Mouse (Mus musculus) forebrain, postnatal 0 days (tissue): ENCODE measurements around the gene Cnnm3. TPM values are rescaled to one million over a fixed set of nuclear protein-coding genes. Genes with fewer than 3 reads are reported as not detected.

Experiments
- ATAC-seq: fragments of 200-750 bp; cut with Nextera tagmentation; 2 replicates; pipeline ENCODE4 v1.8.0; 2017; ENCODE audit warnings: mild to moderate bottlenecking, moderate library complexity
- DNase-seq: peaks from one replicate; pipeline ENCODE4 v3.0.0-alpha.2; 2015
- H3K27ac ChIP-seq: fragments of 300-500 bp; sonication (generic); 2 replicates; pipeline ENCODE4 v1.5.1; 2014; ENCODE audit warnings: low read depth, mild to moderate bottlenecking, antibody characterized with exemption, low read length, moderate library complexity, mixed read lengths
- H3K27me3 ChIP-seq: fragments of 300-500 bp; sonication (generic); 2 replicates; pipeline ENCODE4 v1.6.1; 2014; ENCODE audit warnings: mild to moderate bottlenecking, low read length, mixed read lengths; ENCODE audit not compliant: insufficient read depth
- H3K36me3 ChIP-seq: fragments of 300-500 bp; sonication (generic); 2 replicates; pipeline ENCODE4 v1.6.1; 2014; ENCODE audit warnings: mild to moderate bottlenecking, moderate library complexity; ENCODE audit not compliant: insufficient read depth
- H3K4me1 ChIP-seq: fragments of 300-500 bp; sonication (generic); 2 replicates; pipeline ENCODE4 v1.6.1; 2014; ENCODE audit warnings: antibody characterized with exemption; ENCODE audit not compliant: insufficient read depth
- H3K4me2 ChIP-seq: fragments of 300-500 bp; sonication (generic); 2 replicates; pipeline ENCODE4 v1.6.1; 2014; ENCODE audit warnings: low read depth, mild to moderate bottlenecking, moderate library complexity
- H3K4me3 ChIP-seq: fragments of 300-500 bp; sonication (generic); 2 replicates; pipeline ENCODE4 v1.5.1; 2014; ENCODE audit warnings: low read depth, low read length, mixed read lengths
- H3K9ac ChIP-seq: fragments of 300-500 bp; sonication (generic); 2 replicates; pipeline ENCODE4 v1.6.1; 2014; ENCODE audit warnings: mild to moderate bottlenecking
- H3K9me3 ChIP-seq: fragments of 300-500 bp; sonication (generic); 2 replicates; pipeline ENCODE4 v1.6.1; 2016; ENCODE audit warnings: low read length
- CTCF ChIP-seq: sonication (generic); IDR thresholded peaks from 2 replicates; pipeline ENCODE4 v1.5.1; 2016; ENCODE audit warnings: antibody characterized with exemption, control low read depth, low read depth
- WGBS: fragments of 180-500 bp; shearing (Covaris S2); extraction: QIAGEN DNeasy Blood & Tissue Kit; methylation state at CpG from one replicate; pipeline ENCODE4 v1.1.7; 2014; 5-methylcytosine and 5-hydroxymethylcytosine counted together
- polyA plus RNA-seq: library from polyadenylated mRNA; unstranded; fragments of >200 nt; fragmentation: Nextera tagmentation; extraction: Ambion mirVana; gene quantifications from 2 replicates; pipeline ENCODE4 v1.2.1, GENCODE M21; 2015
- total RNA-seq: library from RNA; depleted of rRNA; stranded (reverse); fragments of >200 nt; gene quantifications from 2 replicates; pipeline ENCODE4 v1.2.3, GENCODE M21; 2014

Gene Cnnm3
- total and polyA plus RNA-seq, 2 experiments from 2014 or later: 4.8 to 29.1 TPM

DNA sequence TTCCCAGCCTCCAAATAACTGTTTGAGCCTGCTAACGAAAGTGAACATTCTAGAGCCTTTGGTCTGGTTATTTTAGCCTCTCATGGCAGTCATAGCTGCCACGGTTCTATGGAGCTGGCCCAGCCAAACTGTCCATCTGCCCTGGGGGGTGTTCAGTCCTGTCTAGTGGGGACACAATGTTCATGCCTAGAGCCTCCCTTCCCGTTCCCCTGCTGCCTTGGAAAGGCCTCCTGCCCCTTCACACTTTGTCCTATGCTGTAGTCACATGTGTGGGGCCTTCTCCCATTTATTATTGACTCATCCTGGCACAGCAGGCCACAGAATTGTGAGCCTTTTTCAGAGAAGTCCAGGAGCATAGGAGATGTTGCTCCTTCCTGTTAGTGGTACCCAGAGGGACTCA, 6.6 kb downstream of the Cnnm3 start:
- TF ChIP-seq CTCF: no peak
- H3K4me2 ChIP-seq: no peak overlapping the region
- no peak for ATAC-seq
- H3K36me3 ChIP-seq: peaks cover 54% of the 10 kb centered on the region
- no peaks in the 10 kb centered on the region for H3K27me3 ChIP-seq
- peaks cover 14% of the 10 kb centered on the region for H3K4me1 ChIP-seq
- no peak overlapping the region for H3K9ac ChIP-seq
- no peak overlapping the region for H3K4me3 ChIP-seq
- no peak for DNase-seq
- no peaks in the 10 kb centered on the region for H3K9me3 ChIP-seq
- 67% methylated on average over 3 of the region's 3 CpGs for WGBS
- H3K27ac ChIP-seq: no peak overlapping the region

DNA sequence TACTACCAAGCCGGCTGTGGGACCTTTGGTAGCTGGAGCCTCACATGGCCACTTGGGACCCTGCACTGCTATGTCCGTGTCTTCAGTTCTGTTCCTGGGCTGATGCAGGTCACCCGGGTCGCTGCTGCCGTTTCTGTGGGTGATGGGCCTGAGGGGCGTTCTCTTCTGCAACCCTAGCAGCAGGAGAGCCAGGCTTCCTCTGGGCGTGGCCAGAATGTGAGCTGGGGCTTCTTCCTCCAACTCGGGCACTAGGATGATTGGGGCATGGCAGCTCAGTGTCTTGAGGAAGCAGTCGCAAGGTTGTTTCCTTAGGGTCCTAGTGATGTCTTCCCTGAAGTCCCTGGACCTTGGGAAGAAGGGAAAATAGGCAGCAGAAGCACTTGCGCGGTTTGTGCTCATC, 8.0 kb downstream of the Cnnm3 start:
- H3K4me2 ChIP-seq: no peak overlapping the region
- H3K36me3 ChIP-seq: peaks cover 66% of the 10 kb centered on the region
- H3K9ac ChIP-seq: no peak overlapping the region
- 87% methylated on average over 11 of the region's 11 CpGs for WGBS
- H3K4me3 ChIP-seq: no peak overlapping the region
- no peak for TF ChIP-seq CTCF
- DNase-seq: no peak
- no peaks in the 10 kb centered on the region for H3K27me3 ChIP-seq
- H3K9me3 ChIP-seq: no peaks in the 10 kb centered on the region
- peaks cover 4% of the 10 kb centered on the region for H3K4me1 ChIP-seq
- no peak for ATAC-seq
- no peak overlapping the region for H3K27ac ChIP-seq

DNA sequence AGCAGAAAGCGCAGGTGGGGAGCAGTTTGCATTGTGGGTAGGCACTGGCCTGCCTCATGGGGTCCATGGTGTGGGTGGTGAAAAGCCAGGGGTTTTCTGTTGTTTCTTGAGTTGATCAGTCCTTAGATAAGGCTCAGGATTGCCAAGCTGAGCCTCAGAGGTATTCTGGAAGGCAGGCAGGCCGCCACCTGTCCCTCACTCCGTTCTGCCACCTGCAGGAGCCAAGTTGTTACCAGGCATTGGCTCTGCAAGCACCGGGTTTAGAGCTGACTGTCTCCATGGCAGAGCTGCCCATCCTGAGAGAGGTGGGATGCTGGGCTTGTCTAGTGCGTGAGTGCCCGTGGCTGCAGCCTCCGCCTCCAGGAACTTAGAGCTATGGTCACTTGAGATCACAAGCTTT, 10.5 kb downstream of the Cnnm3 start:
- no peak for ATAC-seq
- DNase-seq: no peak
- no peaks in the 10 kb centered on the region for H3K27me3 ChIP-seq
- no peaks in the 10 kb centered on the region for H3K4me1 ChIP-seq
- TF ChIP-seq CTCF: no peak
- 88% methylated on average over 7 of the region's 7 CpGs for WGBS
- no peak overlapping the region for H3K4me3 ChIP-seq
- H3K27ac ChIP-seq: no peak overlapping the region
- no peak overlapping the region for H3K9ac ChIP-seq
- H3K36me3 ChIP-seq: peaks cover 89% of the 10 kb centered on the region
- H3K4me2 ChIP-seq: no peak overlapping the region
- no peaks in the 10 kb centered on the region for H3K9me3 ChIP-seq

DNA sequence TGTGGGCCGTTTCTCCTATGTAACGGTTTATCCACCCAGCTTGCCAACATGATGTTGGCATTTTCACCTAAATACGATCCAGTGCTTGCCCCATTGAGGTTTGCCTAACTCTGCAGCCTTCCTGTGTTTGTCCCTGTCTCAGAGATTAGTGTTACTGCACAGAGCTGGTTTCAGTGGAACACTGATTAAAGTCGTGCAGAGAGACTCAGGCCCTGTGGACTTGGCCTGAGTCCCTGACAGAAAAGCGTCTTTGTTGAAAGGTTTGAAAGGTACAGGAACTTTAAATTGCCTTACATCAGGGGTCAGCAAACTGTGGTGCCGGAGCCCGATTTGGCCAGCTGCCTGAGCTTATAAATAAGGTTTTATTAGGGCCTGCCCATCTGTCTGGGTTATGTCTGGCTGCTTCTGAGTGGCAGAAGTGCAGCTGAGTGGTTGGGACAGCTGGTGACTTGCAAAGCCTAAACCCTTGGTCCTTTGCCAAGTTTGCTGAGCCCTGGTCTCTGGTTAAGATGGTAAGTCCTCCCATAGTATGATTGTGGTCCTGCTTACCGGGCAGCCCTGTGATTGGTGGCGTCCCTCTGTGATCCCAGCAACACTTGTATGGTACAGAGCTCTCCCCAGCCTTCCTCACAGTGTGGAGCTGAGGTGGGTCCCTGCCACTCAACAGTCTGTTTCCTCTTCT, 11.8 kb downstream of the Cnnm3 start:
- no peak overlapping the region for H3K27ac ChIP-seq
- H3K27me3 ChIP-seq: no peaks in the 10 kb centered on the region
- ATAC-seq (no peak), DNase-seq (peak; percentile 14)
- WGBS: 28% methylated on average over 9 of the region's 9 CpGs
- no peak for TF ChIP-seq CTCF
- no peaks in the 10 kb centered on the region for H3K4me1 ChIP-seq
- H3K36me3 ChIP-seq: peaks cover 84% of the 10 kb centered on the region
- no peak overlapping the region for H3K4me2 ChIP-seq
- H3K9me3 ChIP-seq: no peaks in the 10 kb centered on the region
- no peak overlapping the region for H3K4me3 ChIP-seq
- H3K9ac ChIP-seq: no peak overlapping the region

DNA sequence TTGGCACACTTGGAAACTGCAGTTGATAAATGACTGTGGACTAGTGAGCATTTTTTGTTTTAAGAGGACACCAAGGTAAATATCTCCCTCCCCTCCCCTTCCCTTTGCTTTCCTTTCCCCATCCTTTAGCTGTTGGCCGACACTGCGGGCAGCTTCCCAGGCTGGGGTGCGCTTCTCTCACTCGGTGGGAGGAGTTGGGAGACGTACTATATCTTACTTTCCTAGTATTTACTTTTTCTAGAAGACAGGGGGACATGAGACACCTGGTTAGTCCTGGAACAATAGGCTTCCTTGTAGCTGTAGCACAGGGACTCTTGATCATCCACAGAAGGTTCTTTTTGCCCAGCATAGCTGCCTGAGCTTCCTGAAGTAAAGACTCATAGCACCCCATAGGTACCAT, 12.4 kb downstream of the Cnnm3 start:
- no peaks in the 10 kb centered on the region for H3K9me3 ChIP-seq
- H3K27ac ChIP-seq: no peak overlapping the region
- H3K4me1 ChIP-seq: no peaks in the 10 kb centered on the region
- WGBS: 69% methylated on average over 5 of the region's 5 CpGs
- H3K9ac ChIP-seq: no peak overlapping the region
- no peaks in the 10 kb centered on the region for H3K27me3 ChIP-seq
- DNase-seq (no peak), ATAC-seq (no peak)
- no peak overlapping the region for H3K4me2 ChIP-seq
- no peak overlapping the region for H3K4me3 ChIP-seq
- TF ChIP-seq CTCF: no peak
- peaks cover 78% of the 10 kb centered on the region for H3K36me3 ChIP-seq

DNA sequence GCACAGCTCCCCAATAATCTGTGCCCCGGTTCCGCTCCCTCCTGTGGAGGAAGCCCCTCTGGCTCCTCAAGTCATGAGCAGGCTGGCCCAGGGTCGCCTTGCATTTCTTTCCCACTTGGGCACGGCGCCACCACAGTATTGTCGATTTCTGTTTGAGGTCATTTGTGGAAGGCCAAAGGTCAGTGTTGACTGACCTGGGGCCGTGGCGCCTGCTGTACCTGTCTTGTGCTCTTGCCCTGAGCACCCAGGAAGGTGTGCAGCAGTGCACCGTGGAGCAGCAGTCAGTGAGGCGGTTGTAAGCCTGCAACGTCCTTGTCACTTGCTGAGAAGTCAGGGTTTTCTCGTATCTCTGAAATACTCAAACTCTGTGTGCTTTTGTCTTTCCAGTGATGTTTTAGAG, 14.1 kb downstream of the Cnnm3 start:
- H3K27me3 ChIP-seq: no peaks in the 10 kb centered on the region
- no peak for TF ChIP-seq CTCF
- WGBS: 90% methylated on average over 12 of the region's 12 CpGs
- no peak overlapping the region for H3K4me2 ChIP-seq
- H3K4me1 ChIP-seq: no peaks in the 10 kb centered on the region
- H3K9ac ChIP-seq: no peak overlapping the region
- H3K4me3 ChIP-seq: no peak overlapping the region
- no peak for ATAC-seq
- H3K27ac ChIP-seq: no peak overlapping the region
- no peak for DNase-seq
- peaks cover 62% of the 10 kb centered on the region for H3K36me3 ChIP-seq
- no peaks in the 10 kb centered on the region for H3K9me3 ChIP-seq

DNA sequence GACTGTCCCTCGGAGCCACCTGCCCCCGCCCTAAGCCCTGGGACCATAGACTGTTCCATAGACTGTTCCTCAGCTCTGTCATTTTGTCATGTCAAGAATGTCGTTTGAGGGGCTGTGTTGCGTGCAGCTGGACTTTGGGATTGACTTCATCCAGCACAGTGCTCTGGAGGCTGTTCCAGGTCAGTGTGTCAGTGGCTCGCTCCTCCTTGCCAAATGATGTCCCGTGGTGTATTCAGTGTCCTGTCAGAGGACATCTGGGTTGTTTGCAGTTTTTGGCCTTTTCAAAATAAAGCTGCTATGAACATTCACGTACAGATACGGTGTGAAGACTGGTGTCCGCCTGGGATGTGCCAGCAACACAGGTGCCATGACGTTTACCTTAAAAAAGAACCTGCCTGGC, 15.2 kb downstream of the Cnnm3 start:
- peaks cover 50% of the 10 kb centered on the region for H3K36me3 ChIP-seq
- 84% methylated on average over 10 of the region's 10 CpGs for WGBS
- no peaks in the 10 kb centered on the region for H3K27me3 ChIP-seq
- no peaks in the 10 kb centered on the region for H3K9me3 ChIP-seq
- no peak for DNase-seq
- no peak overlapping the region for H3K9ac ChIP-seq
- no peak for ATAC-seq
- H3K4me3 ChIP-seq: no peak overlapping the region
- no peaks in the 10 kb centered on the region for H3K4me1 ChIP-seq
- H3K27ac ChIP-seq: no peak overlapping the region
- no peak for TF ChIP-seq CTCF
- H3K4me2 ChIP-seq: no peak overlapping the region

DNA sequence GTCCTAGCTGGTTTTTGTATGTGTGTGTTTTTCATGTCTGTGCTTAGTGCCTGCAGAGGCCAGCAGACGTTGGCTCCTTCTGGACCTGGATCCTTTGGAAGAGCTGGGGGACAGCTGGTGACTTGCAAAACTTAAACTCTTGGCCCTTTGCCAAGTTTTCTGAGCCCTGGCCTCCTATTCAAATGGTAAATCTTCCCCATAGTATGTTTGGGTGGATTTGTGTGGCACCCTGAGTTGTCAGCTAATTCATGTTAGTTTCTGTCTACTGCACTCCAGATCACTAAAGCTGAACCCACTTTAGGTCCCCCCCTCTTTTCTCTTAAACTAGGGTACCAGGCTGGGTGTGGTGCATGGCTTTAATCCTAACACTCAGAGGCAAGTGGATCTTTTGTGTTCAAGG, 16.7 kb downstream of the Cnnm3 start:
- H3K27ac ChIP-seq: peak overlapping the region; percentile 35; the same call in 1 of the 2 replicates
- no peak for TF ChIP-seq CTCF
- H3K36me3 ChIP-seq: peaks cover 36% of the 10 kb centered on the region
- no peak overlapping the region for H3K4me2 ChIP-seq
- H3K4me1 ChIP-seq: no peaks in the 10 kb centered on the region
- ATAC-seq (peak; percentile 62), DNase-seq (peak; percentile 61)
- no peak overlapping the region for H3K4me3 ChIP-seq
- WGBS: 3% methylated on average over 1 of the region's 1 CpGs
- H3K9me3 ChIP-seq: no peaks in the 10 kb centered on the region
- H3K27me3 ChIP-seq: no peaks in the 10 kb centered on the region
- H3K9ac ChIP-seq: no peak overlapping the region
